In the genomic region with DNA sequence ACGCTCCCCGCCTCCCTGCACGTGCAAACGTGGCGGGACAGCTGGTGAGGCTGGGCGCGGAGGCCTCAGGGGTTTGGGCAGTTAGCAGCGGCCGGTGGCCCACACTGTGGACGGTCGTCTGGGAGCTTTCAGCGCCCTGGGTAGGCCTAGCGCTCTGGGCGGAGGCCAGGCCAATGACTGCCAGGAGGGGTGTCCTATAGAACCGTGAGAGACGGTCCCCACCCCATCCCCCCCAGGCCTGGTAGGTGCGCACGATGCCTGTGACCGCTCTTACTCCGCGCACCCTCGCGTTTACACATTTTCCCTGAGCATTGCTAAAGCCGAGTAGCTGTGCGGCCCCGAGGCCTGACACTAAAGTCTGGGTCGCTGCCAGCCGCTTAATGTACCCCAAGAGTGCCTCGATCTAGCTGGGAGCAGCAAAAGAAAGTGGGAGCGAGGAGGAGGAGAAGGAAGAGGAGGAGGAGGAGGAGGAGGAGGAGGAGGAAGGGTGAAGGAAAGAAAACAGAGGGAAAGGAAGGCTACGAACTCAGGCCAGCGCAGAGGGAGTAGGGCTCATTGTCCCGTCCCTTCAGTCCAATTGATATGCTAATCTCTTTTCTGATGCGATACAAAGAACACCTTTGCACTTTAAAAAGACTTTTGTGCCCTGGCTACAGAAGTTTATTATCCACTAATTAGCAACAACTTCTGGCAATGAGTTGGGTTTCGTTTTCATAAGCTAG, we compare ENCODE assay signal across 7 mouse cellular contexts.
A peak's percentile ranks its signal among the peaks of the same experiment; 100 is the strongest.
DNase-seq lines count a peak whose midpoint lies in the region; ATAC-seq lines count a peak whose summit lies in the region.

No protein-coding gene starts in this region.

- H3K4me1 ChIP-seq in embryonic facial prominence, embryonic 10.5 days: peaks cover 12% of the 10 kb centered on the region
- H3K4me1 ChIP-seq in limb, embryonic 10.5 days: peaks cover 12% of the 10 kb centered on the region
- H3K4me1 ChIP-seq in neural tube, embryonic 15.5 days: peaks cover 17% of the 10 kb centered on the region

- ATAC-seq in neural tube, embryonic 15.5 days (ENCODE audit: low FRiP score): peak; percentile 36

- H3K4me2 ChIP-seq in neural tube, embryonic 15.5 days: peak overlapping the region; percentile 93

- H3K4me3 ChIP-seq in embryonic facial prominence, embryonic 10.5 days: peak overlapping the region; percentile 62
- peak overlapping the region; percentile 54 for H3K4me3 ChIP-seq in limb, embryonic 10.5 days
- H3K4me3 ChIP-seq in neural tube, embryonic 15.5 days (replicated peaks): peak overlapping the region; percentile 62

- peak; percentile 45 for DNase-seq in right cerebral cortex, adult 18-20 months
- no peak for DNase-seq in right cerebral cortex, postnatal 36 days (ENCODE audit: low spot score in 2 of 2)
- DNase-seq in embryonic facial prominence, embryonic 10.5 days (ENCODE audit: low spot score): peak; percentile 65
- peak; percentile 60 for DNase-seq in limb, embryonic 10.5 days (ENCODE audit: low spot score)
- no peak for DNase-seq in thymus, postnatal 10 days (ENCODE audit: low spot score in 2 of 2)
- no peak for DNase-seq in spleen, postnatal 14 days (ENCODE audit: low spot score in 2 of 2)

- H3K9me3 ChIP-seq in embryonic facial prominence, embryonic 10.5 days: no peaks in the 10 kb centered on the region
- no peaks in the 10 kb centered on the region for H3K9me3 ChIP-seq in limb, embryonic 10.5 days (replicated peaks)
- no peaks in the 10 kb centered on the region for H3K9me3 ChIP-seq in neural tube, embryonic 15.5 days (replicated peaks)

- H3K27me3 ChIP-seq in embryonic facial prominence, embryonic 10.5 days (replicated peaks; ENCODE audit: low read depth, poor library complexity, severe bottlenecking): peaks cover 86% of the 10 kb centered on the region
- H3K27me3 ChIP-seq in limb, embryonic 10.5 days (ENCODE audit: low read depth, poor library complexity, severe bottlenecking): peaks cover 85% of the 10 kb centered on the region
- no peaks in the 10 kb centered on the region for H3K27me3 ChIP-seq in neural tube, embryonic 15.5 days (replicated peaks)

- H3K36me3 ChIP-seq in embryonic facial prominence, embryonic 10.5 days (replicated peaks): no peaks in the 10 kb centered on the region
- H3K36me3 ChIP-seq in limb, embryonic 10.5 days: no peaks in the 10 kb centered on the region
- no peaks in the 10 kb centered on the region for H3K36me3 ChIP-seq in neural tube, embryonic 15.5 days

- peak overlapping the region; percentile 91 for H3K9ac ChIP-seq in neural tube, embryonic 15.5 days (replicated peaks)

- H3K27ac ChIP-seq in embryonic facial prominence, embryonic 10.5 days (replicated peaks): peak overlapping the region; percentile 90
- peak overlapping the region; percentile 63; the same call in 1 of the 2 replicates for H3K27ac ChIP-seq in limb, embryonic 10.5 days
- peak overlapping the region; percentile 100 for H3K27ac ChIP-seq in neural tube, embryonic 15.5 days (replicated peaks)

- WGBS in embryonic facial prominence, embryonic 10.5 days: under 1% methylated on average over 35 of the region's 35 CpGs
- WGBS in limb, embryonic 10.5 days: under 1% methylated on average over 35 of the region's 35 CpGs
- WGBS in neural tube, embryonic 15.5 days: 3% methylated on average over 33 of the region's 35 CpGs

Comparison
In these comparisons a context has a peak if more than half of its experiments do, and no peak if none do; other contexts are left out.
1. DNase-seq: peak in right cerebral cortex, adult 18-20 months (single experiment), embryonic facial prominence, embryonic 10.5 days (single experiment) and limb, embryonic 10.5 days (single experiment); none in right cerebral cortex, postnatal 36 days (0 of 2), thymus, postnatal 10 days (0 of 2) and spleen, postnatal 14 days (0 of 2).
2. Peak in every context shown above with its lines, with median percentiles within 50 percentile points of each other: H3K27ac ChIP-seq and H3K4me3 ChIP-seq.